Mouse (Mus musculus) MEL (cell line): ENCODE data around the gene Gnat2.

Source experiments
- EP300 ChIP-seq, 2 experiments: IDR thresholded peaks; 2 replicates each; pipeline ENCODE4 v1.6.1; 2011; ENCODE audit warnings: improper control_type of control experiment in 2 of 2, low read length in 2 of 2, low read depth in 1 of 2, mild to moderate bottlenecking in 1 of 2
- ETS1 ChIP-seq: IDR thresholded peaks from 2 replicates; pipeline ENCODE4 v1.6.1; 2012; ENCODE audit warnings: low read depth, mild to moderate bottlenecking, inconsistent platforms, low read length, improper control_type of control experiment, moderate library complexity
- POLR2AphosphoS5 ChIP-seq: IDR thresholded peaks from 2 replicates; pipeline ENCODE4 v1.6.1; 2012; ENCODE audit warnings: low read depth, borderline replicate concordance, mild to moderate bottlenecking, inconsistent platforms, low read length, moderate library complexity, mixed read lengths
- RCOR1 ChIP-seq: IDR thresholded peaks from 2 replicates; pipeline ENCODE4 v1.6.1; 2012; ENCODE audit warnings: low read depth, mild to moderate bottlenecking, inconsistent platforms, low read length, improper control_type of control experiment
- SMC3 ChIP-seq: IDR thresholded peaks from 2 replicates; pipeline ENCODE4 v1.6.1; 2011; ENCODE audit warnings: low read depth, low read length, improper control_type of control experiment

DNA sequence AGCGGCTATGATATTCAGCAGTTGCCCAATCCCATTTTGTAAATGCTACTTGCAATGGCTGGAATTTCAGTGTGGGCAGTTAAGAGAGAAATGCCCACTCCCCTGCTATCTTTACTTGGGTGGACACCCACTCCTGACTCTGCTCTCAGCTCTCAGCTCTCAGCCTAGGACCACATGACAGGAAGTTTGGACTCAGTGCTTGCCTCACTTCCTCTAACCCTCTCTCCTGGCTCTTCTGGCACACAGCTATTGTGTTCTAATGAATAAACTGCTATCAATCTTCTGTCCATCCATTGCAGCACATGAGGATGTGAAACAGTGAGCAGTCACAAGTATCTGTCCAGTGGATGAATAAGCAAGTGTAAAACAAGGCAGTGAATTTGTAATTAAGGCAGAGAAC lies 39.9 kb downstream of the Gnat2 start:
- TF ChIP-seq EP300 (IDR thresholded peaks at IDR 0.05; ENCODE audit: low read depth in 1 of 2, low read length in 2 of 2): no peak
- no peak for TF ChIP-seq POLR2AphosphoS5
- no peak for TF ChIP-seq ETS1
- TF ChIP-seq RCOR1: no peak
- TF ChIP-seq SMC3: no peak
